Mouse (Mus musculus) heart, postnatal 0 days (tissue): ENCODE data around the gene Plce1. TPM values are rescaled to one million over a fixed set of nuclear protein-coding genes. Genes with fewer than 3 reads are reported as not detected.

Experiments used
- ATAC-seq: fragments of 200-750 bp; cut with Nextera tagmentation; 2 replicates; pipeline ENCODE4 v1.8.0; 2017; ENCODE audit warnings: low read depth, moderate number of reproducible peaks, moderate library complexity; ENCODE audit not compliant: insufficient read depth
- DNase-seq: peaks from one replicate; pipeline ENCODE4 v3.0.0-alpha.2; 2016; ENCODE audit warnings: low spot score
- H3K27ac ChIP-seq: fragments of 300-500 bp; sonication (generic); 2 replicates; pipeline ENCODE4 v1.5.1; 2014; ENCODE audit warnings: low read depth, mild to moderate bottlenecking
- H3K27me3 ChIP-seq: fragments of 300-500 bp; sonication (generic); 2 replicates; pipeline ENCODE4 v1.6.1; 2014; ENCODE audit warnings: low read length, mixed read lengths; ENCODE audit not compliant: control insufficient read depth, insufficient read depth
- H3K36me3 ChIP-seq: fragments of 300-500 bp; sonication (generic); replicated peaks from 2 replicates; pipeline ENCODE4 v1.6.1; 2014; ENCODE audit warnings: low read length, mixed read lengths; ENCODE audit not compliant: control insufficient read depth, insufficient read depth
- H3K4me1 ChIP-seq: fragments of 300-500 bp; sonication (generic); 2 replicates; pipeline ENCODE4 v1.6.1; 2014; ENCODE audit warnings: antibody characterized with exemption; ENCODE audit not compliant: control insufficient read depth, insufficient read depth
- H3K4me2 ChIP-seq: fragments of 300-500 bp; sonication (generic); 2 replicates; pipeline ENCODE4 v1.6.1; 2014; ENCODE audit warnings: low read depth, mild to moderate bottlenecking, low read length, moderate library complexity
- H3K4me3 ChIP-seq: fragments of 300-500 bp; sonication (generic); 2 replicates; pipeline ENCODE4 v1.5.1; 2014; ENCODE audit warnings: low read depth, low read length
- H3K9ac ChIP-seq: fragments of 300-500 bp; sonication (generic); replicated peaks from 2 replicates; pipeline ENCODE4 v1.6.1; 2014; ENCODE audit warnings: low read depth, low read length, mixed read lengths
- H3K9me3 ChIP-seq: fragments of 300-500 bp; sonication (generic); replicated peaks from 2 replicates; pipeline ENCODE4 v1.6.1; 2016; ENCODE audit warnings: low read length; ENCODE audit not compliant: control insufficient read depth
- CTCF ChIP-seq: IDR thresholded peaks from 2 replicates; pipeline ENCODE4 v1.5.1; 2016; ENCODE audit warnings: antibody characterized with exemption, control low read depth, low read depth
- EP300 ChIP-seq: IDR thresholded peaks from 2 replicates; pipeline ENCODE4 v1.6.1; 2016; ENCODE audit warnings: antibody characterized with exemption, low read depth
- WGBS: fragments of 180-500 bp; shearing (Covaris S2); extraction: QIAGEN DNeasy Blood & Tissue Kit; methylation state at CpG from one replicate; pipeline ENCODE4 v1.1.7; 2014; 5-methylcytosine and 5-hydroxymethylcytosine counted together
- polyA plus RNA-seq: library from polyadenylated mRNA; unstranded; fragments of >200 nt; fragmentation: Nextera tagmentation; extraction: Ambion mirVana; gene quantifications from 2 replicates; pipeline ENCODE4 v1.2.1, GENCODE M21; 2015
- total RNA-seq: library from RNA; depleted of rRNA; stranded (reverse); fragments of >200 nt; gene quantifications from 2 replicates; pipeline ENCODE4 v1.2.3, GENCODE M21; 2014; ENCODE audit warnings: low replicate concordance

The Plce1 gene
- total and polyA plus RNA-seq, 2 experiments from 2014 or later: 5.7 to 18.2 TPM

DNA sequence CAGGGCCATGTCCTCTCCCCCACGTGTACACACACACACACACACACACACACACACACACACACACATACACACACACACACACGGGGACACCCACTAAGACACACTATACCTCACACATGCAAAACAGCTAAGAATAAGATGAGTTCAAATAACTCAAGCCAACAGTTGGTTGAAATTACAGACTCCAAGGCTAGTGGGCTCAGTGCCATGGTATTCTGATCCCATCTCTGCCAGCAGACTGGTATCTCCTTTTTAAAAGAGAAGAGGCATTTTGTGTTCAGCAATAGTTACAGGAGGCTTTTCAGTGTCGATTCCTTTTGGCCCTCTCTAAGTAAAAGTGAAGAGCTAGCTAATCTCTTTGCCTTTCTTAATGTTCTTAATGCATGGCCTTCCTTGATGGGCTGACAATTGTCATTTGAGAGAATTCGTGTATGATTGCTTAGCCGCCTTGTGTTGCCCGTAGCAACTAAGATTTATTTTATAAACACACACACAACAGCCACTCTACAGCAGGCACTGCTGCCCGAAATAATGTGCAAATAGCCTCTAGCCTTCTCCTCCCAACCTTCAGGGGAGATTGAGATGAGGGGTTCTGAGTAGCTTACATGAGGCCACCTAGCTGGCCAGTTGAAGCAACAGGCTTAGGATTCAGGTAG is 111.8 kb downstream of the Plce1 start:
- Histone ChIP-seq H3K36me3 (no peaks in the 10 kb centered on the region), H3K4me2 (no peak overlapping the region), H3K27me3 (no peaks in the 10 kb centered on the region), H3K27ac (peak overlapping the region; percentile 62), H3K4me1 (peaks cover 48% of the 10 kb centered on the region), H3K4me3 (no peak overlapping the region), H3K9me3 (no peaks in the 10 kb centered on the region), H3K9ac (no peak overlapping the region)
- TF ChIP-seq EP300: no peak
- no peak for TF ChIP-seq CTCF
- no peak for DNase-seq
- ATAC-seq: no peak
- 58% methylated on average over 7 of the region's 7 CpGs for WGBS

DNA sequence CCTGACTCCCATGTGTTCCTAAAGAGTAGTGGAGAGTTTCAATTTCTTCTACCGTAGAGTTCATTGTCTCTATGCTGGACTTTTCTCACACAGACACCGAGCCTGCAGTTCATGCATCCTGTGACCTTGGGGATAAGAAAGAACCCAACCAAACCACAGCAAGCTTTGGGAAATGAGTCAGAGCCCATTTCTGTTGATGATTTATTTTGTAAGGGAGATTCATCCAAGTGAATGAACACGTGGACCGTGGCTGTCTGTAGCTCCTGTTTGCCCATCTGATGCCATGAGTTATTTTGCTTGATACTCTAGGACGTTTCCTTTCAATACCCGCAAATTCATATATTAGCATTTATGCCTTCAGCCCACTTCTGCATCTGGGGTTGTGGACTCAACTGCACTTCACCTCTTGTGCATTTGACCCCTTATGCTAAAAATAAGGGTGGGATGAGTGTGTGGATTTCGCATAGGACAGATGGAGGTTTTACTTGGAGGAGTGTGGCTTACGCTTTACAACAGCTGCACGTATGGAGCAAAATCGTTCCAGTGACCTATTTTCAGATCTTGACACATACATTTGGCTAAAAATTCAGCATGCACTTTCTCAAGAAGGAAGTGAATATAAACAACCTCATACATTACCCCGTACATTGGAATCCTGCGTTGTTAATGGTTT is 112.5 kb downstream of the Plce1 start:
- no peak for TF ChIP-seq EP300
- TF ChIP-seq CTCF: no peak
- peaks cover 48% of the 10 kb centered on the region for H3K4me1 ChIP-seq
- peak overlapping the region; percentile 62 for H3K27ac ChIP-seq
- H3K36me3 ChIP-seq: no peaks in the 10 kb centered on the region
- H3K4me2 ChIP-seq: no peak overlapping the region
- H3K9ac ChIP-seq: no peak overlapping the region
- H3K4me3 ChIP-seq: no peak overlapping the region
- ATAC-seq: no peak
- no peaks in the 10 kb centered on the region for H3K27me3 ChIP-seq
- no peaks in the 10 kb centered on the region for H3K9me3 ChIP-seq
- DNase-seq: no peak
- 73% methylated on average over 12 of the region's 12 CpGs for WGBS

DNA sequence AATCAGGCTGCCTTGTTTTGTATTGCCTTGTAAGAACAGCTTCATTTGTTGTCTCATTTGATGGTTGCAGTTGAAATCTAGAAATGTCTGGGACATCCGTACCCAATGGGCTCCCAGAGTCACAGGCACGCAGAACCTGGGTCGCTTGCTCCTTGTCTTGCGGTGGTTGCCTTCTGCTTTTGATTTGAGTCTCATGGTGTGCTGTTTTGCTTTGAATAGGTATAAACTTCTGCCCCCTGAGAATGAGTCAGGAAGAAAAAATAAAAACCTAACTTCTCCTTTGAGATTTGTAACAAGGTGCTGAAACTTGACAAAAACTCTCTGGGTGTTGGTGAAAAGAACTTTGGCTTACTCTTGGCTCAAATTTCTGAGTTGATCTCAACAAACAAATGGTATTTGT is 115.2 kb downstream of the Plce1 start:
- Histone ChIP-seq H3K36me3 (no peaks in the 10 kb centered on the region), H3K4me2 (no peak overlapping the region), H3K27ac (no peak overlapping the region), H3K4me3 (no peak overlapping the region), H3K27me3 (no peaks in the 10 kb centered on the region), H3K4me1 (peaks cover 27% of the 10 kb centered on the region), H3K9ac (no peak overlapping the region), H3K9me3 (no peaks in the 10 kb centered on the region)
- WGBS: 94% methylated on average over 4 of the region's 4 CpGs
- no peak for TF ChIP-seq CTCF
- TF ChIP-seq EP300: no peak
- ATAC-seq (no peak), DNase-seq (no peak)

DNA sequence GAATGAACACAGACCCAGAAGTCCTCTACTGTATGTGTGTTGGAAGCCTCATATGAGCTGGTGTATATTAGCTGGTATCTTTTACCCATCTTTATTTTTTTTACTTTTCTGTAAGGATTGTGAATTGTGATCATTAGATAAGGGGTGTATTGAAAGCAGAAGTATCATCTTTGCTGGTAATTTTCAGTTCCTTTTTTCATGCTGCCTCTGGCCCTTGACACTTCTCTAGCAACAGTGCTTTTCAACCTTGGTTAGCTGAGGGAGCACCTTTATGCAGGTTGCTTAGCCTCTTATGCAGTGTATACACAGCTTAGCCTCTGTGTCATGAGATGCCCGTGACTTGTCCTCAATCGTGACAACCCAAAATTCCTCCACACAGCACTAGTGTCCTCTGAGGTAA is 116.5 kb downstream of the Plce1 start:
- Histone ChIP-seq H3K9ac (no peak overlapping the region), H3K4me3 (no peak overlapping the region), H3K4me1 (peaks cover 16% of the 10 kb centered on the region), H3K4me2 (no peak overlapping the region), H3K36me3 (no peaks in the 10 kb centered on the region), H3K9me3 (no peaks in the 10 kb centered on the region), H3K27ac (no peak overlapping the region), H3K27me3 (no peaks in the 10 kb centered on the region)
- 73% methylated on average over 2 of the region's 2 CpGs for WGBS
- no peak for DNase-seq
- ATAC-seq: no peak
- TF ChIP-seq CTCF: no peak
- no peak for TF ChIP-seq EP300

DNA sequence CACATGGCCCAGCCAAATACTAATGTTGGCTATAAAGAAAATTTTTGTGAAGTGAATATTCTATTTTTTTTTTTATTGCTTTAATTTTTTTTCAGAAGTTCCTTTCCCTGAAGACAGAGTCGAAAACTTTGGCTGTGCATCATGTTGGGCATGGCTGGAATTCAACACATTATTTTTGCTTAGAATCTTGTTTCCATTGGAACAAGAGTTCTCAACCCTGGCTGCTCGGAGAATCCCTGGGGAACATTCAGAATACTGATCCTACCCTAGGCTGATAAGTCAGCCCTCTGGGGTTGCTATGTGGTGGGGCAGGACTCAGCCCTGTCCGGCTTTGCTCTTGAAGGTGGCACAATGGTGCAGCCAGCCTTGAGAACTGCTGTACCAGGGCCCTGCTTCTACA is 118.1 kb downstream of the Plce1 start:
- Histone ChIP-seq H3K36me3 (no peaks in the 10 kb centered on the region), H3K9ac (no peak overlapping the region), H3K4me3 (no peak overlapping the region), H3K9me3 (no peaks in the 10 kb centered on the region), H3K27ac (no peak overlapping the region), H3K4me1 (0 out of 2 replicates have a peak, but pooled peaks cover under 1% of the 10 kb centered on the region), H3K4me2 (no peak overlapping the region), H3K27me3 (no peaks in the 10 kb centered on the region)
- no peak for TF ChIP-seq CTCF
- TF ChIP-seq EP300: no peak
- WGBS: 83% methylated on average over 3 of the region's 3 CpGs
- ATAC-seq: no peak
- DNase-seq: no peak

DNA sequence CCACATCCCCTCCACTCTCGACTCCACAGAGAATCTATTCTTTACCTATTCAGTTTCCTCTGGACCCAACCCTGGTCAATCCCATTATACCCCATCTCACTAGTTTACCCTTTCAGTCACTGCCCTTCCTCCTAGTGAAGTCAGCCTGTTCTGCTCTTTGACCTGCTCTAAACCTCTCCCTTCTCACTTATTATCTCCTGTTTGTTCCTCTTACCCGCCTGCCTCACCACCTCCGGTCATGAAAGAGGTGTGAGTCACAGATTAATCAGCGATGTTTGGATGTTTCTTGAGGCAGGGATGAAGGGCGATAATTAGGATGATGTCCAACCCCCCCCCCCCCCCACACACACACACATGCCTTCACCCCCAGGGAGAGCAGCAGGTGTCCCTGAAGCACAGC is 120.2 kb downstream of the Plce1 start:
- H3K36me3 ChIP-seq: no peaks in the 10 kb centered on the region
- H3K9me3 ChIP-seq: no peaks in the 10 kb centered on the region
- H3K4me3 ChIP-seq: no peak overlapping the region
- 51% methylated on average over 5 of the region's 5 CpGs for WGBS
- no peak for ATAC-seq
- no peak overlapping the region for H3K4me2 ChIP-seq
- no peak for DNase-seq
- no peaks in the 10 kb centered on the region for H3K27me3 ChIP-seq
- TF ChIP-seq CTCF (no peak), EP300 (no peak)
- H3K9ac ChIP-seq: no peak overlapping the region
- H3K4me1 ChIP-seq: no peaks in the 10 kb centered on the region
- no peak overlapping the region for H3K27ac ChIP-seq
